Mouse (Mus musculus) small intestine, adult 2 months (tissue): ENCODE results near the gene Atr.

ENCODE experiments used
- CTCF ChIP-seq: fragments of 200-500 bp; IDR thresholded peaks from 2 replicates; pipeline ENCODE4 v1.5.1; 2012; ENCODE audit warnings: low read depth, mild to moderate bottlenecking, control low read depth, inconsistent platforms, low read length, moderate library complexity, mixed read lengths; ENCODE audit not compliant: insufficient replicate concordance, insufficient read length; ENCODE audit errors: extremely low read depth
- POLR2A ChIP-seq: fragments of 200-500 bp; IDR thresholded peaks from 2 replicates; pipeline ENCODE4 v1.6.1; 2012; ENCODE audit warnings: low read depth, mild to moderate bottlenecking, control low read depth, inconsistent platforms, low read length, moderate library complexity

GRCm38 (mm10) chr9:95932855-95933254 is 75.5 kb downstream of the Atr start:
- TF ChIP-seq CTCF (no peak), POLR2A (no peak)
